Comparison of ENCODE assay signal across 8 mouse cellular contexts in genomic region chr1:182088844-182089418, GRCm38 (mm10). TPM values are rescaled to one million over a fixed set of nuclear protein-coding genes. Genes with fewer than 3 reads are reported as not detected.
DNase-seq lines count a peak whose midpoint lies in the region; ATAC-seq and TF ChIP-seq lines count a peak whose summit lies in the region.

No protein-coding gene starts in this region.

- no peaks in the 10 kb centered on the region for H3K36me3 ChIP-seq in forebrain, embryonic 14.5 days (ENCODE audit: control insufficient read depth, insufficient read depth, low read length)
- no peaks in the 10 kb centered on the region for H3K36me3 ChIP-seq in midbrain, postnatal 0 days (ENCODE audit: insufficient read depth, low read length)

- peak overlapping the region; percentile 50 for H3K27ac ChIP-seq in left cerebral cortex, adult 2 months
- no peak overlapping the region for H3K27ac ChIP-seq in forebrain, embryonic 14.5 days (ENCODE audit: low read depth, low read length)
- H3K27ac ChIP-seq in midbrain, postnatal 0 days (ENCODE audit: low read depth, low read length), result 0 out of 2 replicates have a peak overlapping the region, but pooled peaks have one; percentile 4

- H3K27me3 ChIP-seq in forebrain, embryonic 14.5 days (replicated peaks; ENCODE audit: control insufficient read depth, insufficient read depth, low read length), result no peaks in the 10 kb centered on the region
- H3K27me3 ChIP-seq in midbrain, postnatal 0 days (ENCODE audit: insufficient read depth, low read length), result no peaks in the 10 kb centered on the region

- no peaks in the 10 kb centered on the region for H3K9me3 ChIP-seq in forebrain, embryonic 14.5 days (replicated peaks; ENCODE audit: control insufficient read depth, low read length)
- no peaks in the 10 kb centered on the region for H3K9me3 ChIP-seq in midbrain, postnatal 0 days (ENCODE audit: low read length)

- H3K4me3 ChIP-seq in left cerebral cortex, adult 2 months, result no peak overlapping the region
- no peak overlapping the region for H3K4me3 ChIP-seq in forebrain, embryonic 14.5 days (ENCODE audit: low read depth, low read length)
- H3K4me3 ChIP-seq in midbrain, postnatal 0 days (ENCODE audit: low read depth, low read length), result no peak overlapping the region

- H3K9ac ChIP-seq in forebrain, embryonic 14.5 days (ENCODE audit: low read length), result no peak overlapping the region
- H3K9ac ChIP-seq in midbrain, postnatal 0 days (replicated peaks; ENCODE audit: low read length, poor library complexity, severe bottlenecking), result no peak overlapping the region

- DNase-seq in left cerebral cortex, adult 2 months (ENCODE audit: extremely low spot score in 1 of 2, low spot score in 2 of 2), result no peak
- DNase-seq in left cerebral cortex, adult 18-20 months (ENCODE audit: low spot score in 2 of 2), result no peak
- peak; percentile 26 for DNase-seq in cerebellum, adult 11 months
- peak; percentile 63 for DNase-seq in forebrain, embryonic 14.5 days (ENCODE audit: low spot score)
- peak; percentile 46 for DNase-seq in kidney, adult 18-20 months
- peak; percentile 76 for DNase-seq in midbrain, postnatal 0 days (ENCODE audit: low spot score)
- no peak for DNase-seq in urinary bladder, postnatal 10 days (ENCODE audit: low spot score)
- DNase-seq in layer of hippocampus, adult 9-11 months, result no peak

- TF ChIP-seq CTCF in left cerebral cortex, adult 2 months (IDR thresholded peaks at IDR 0.05), result no peak
- TF ChIP-seq CTCF in midbrain, postnatal 0 days (IDR thresholded peaks at IDR 0.05), result no peak

- H3K4me2 ChIP-seq in forebrain, embryonic 14.5 days (ENCODE audit: low read length), result no peak overlapping the region
- no peak overlapping the region for H3K4me2 ChIP-seq in midbrain, postnatal 0 days (ENCODE audit: low read depth, low read length, poor library complexity, severe bottlenecking)

- peak; percentile 40; the same call in 1 of the 2 replicates for ATAC-seq in forebrain, embryonic 14.5 days
- ATAC-seq in midbrain, postnatal 0 days (ENCODE audit: low FRiP score), result peak; percentile 18; the same call in 1 of the 2 replicates

- intact Hi-C loops in left cerebral cortex, adult 2 months (cut with DNase I), result no loop called here

- H3K4me1 ChIP-seq in forebrain, embryonic 14.5 days (ENCODE audit: control insufficient read depth, insufficient read depth, low read length), result peaks cover 23% of the 10 kb centered on the region
- no peaks in the 10 kb centered on the region for H3K4me1 ChIP-seq in midbrain, postnatal 0 days (ENCODE audit: insufficient read depth, low read length)

- 40% methylated on average over 14 of the region's 14 CpGs for WGBS in forebrain, embryonic 14.5 days
- 44% methylated on average over 14 of the region's 14 CpGs for WGBS in midbrain, postnatal 0 days

RNA-seq across cellular contexts. Expression of gene Srp9, which starts 35.6 kb away (rescaled TPM):
- total RNA-seq in left cerebral cortex, adult 2 months (2021), result 10 to 100 TPM; 64.5 to 67.1 TPM
- total RNA-seq in left cerebral cortex, adult 18-20 months (2021), result 10 to 100 TPM; 64.7 to 68.9 TPM
- polyA plus RNA-seq in forebrain, embryonic 14.5 days (2014; fragmentation: Nextera tagmentation; extraction: Ambion mirVana), result 155 and 158 TPM in 2 replicates
- total RNA-seq in midbrain, postnatal 0 days (2014; rRNA removed), result 70.5 and 76.1 TPM in 2 replicates
- 169 and 173 TPM in 2 replicates for polyA plus RNA-seq in midbrain, postnatal 0 days (2015; fragmentation: Nextera tagmentation; extraction: Ambion mirVana)

Comparison
In these comparisons a context has a peak if more than half of its experiments do, and no peak if none do; other contexts are left out.
1. DNase-seq: peak in cerebellum, adult 11 months (single experiment), forebrain, embryonic 14.5 days (single experiment), kidney, adult 18-20 months (single experiment) and midbrain, postnatal 0 days (single experiment); none in left cerebral cortex, adult 2 months (0 of 2), left cerebral cortex, adult 18-20 months (0 of 2), urinary bladder, postnatal 10 days (single experiment) and layer of hippocampus, adult 9-11 months (single experiment).